In the genomic region with DNA sequence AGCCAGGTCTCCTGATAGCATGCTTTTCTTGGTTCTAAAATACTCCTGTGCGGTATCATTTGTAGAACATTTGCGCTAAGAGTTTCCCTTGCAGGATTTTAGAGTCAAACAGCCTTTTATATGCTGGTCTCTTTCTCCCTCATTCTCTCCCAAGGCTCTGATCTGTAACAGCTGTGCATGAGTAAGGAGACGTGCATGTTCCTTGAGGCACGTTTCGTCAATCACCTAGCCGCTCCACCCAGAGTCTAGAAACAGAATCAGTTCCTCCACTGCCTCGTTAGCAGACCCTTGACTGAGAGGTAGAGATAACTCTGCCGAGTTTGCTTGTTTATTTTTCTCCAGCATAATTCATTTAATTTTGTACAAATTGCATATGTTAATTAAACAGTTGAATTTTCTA, we compare ENCODE assay signal across 25 mouse cellular contexts.
DNase-seq lines count a peak whose midpoint lies in the region; ATAC-seq lines count a peak whose summit lies in the region.
"Had no signal": no experiment of that assay in that cellular context is flagged by ENCODE, and none has a peak within 500 bp of the region (broad histone marks: within the 10 kb centered on the region; RNA-seq: fewer than 3 reads in every experiment).

No protein-coding gene starts in this region.

- H3K36me3 ChIP-seq in embryonic facial prominence, embryonic 11.5 days (replicated peaks; ENCODE audit: control insufficient read depth, insufficient read depth, low read depth, low read length): no peaks in the 10 kb centered on the region
- H3K36me3 ChIP-seq in embryonic facial prominence, embryonic 10.5 days (replicated peaks): no peaks in the 10 kb centered on the region
- no peaks in the 10 kb centered on the region for H3K36me3 ChIP-seq in midbrain, embryonic 11.5 days (ENCODE audit: control insufficient read depth, insufficient read depth, low read length)
- no peaks in the 10 kb centered on the region for H3K36me3 ChIP-seq in midbrain, embryonic 16.5 days (ENCODE audit: control insufficient read depth, insufficient read depth, low read length)
- H3K36me3 ChIP-seq: heart, embryonic 13.5 days; lung, embryonic 15.5 days had no signal

- no peak overlapping the region for H3K27ac ChIP-seq in embryonic facial prominence, embryonic 11.5 days (replicated peaks; ENCODE audit: low read depth, low read length)
- no peak overlapping the region for H3K27ac ChIP-seq in embryonic facial prominence, embryonic 10.5 days (replicated peaks)
- no peak overlapping the region for H3K27ac ChIP-seq in midbrain, embryonic 11.5 days (ENCODE audit: low read depth, low read length)
- H3K27ac ChIP-seq in midbrain, embryonic 16.5 days (ENCODE audit: low read length): no peak overlapping the region
- H3K27ac ChIP-seq: heart, embryonic 13.5 days; lung, embryonic 15.5 days had no signal

- peak; percentile 21 for DNase-seq in embryonic facial prominence, embryonic 11.5 days (ENCODE audit: low spot score)
- DNase-seq in embryonic facial prominence, embryonic 10.5 days (ENCODE audit: low spot score): no peak
- DNase-seq in frontal cortex, postnatal 25 days (ENCODE audit: low spot score in 2 of 2): no peak
- DNase-seq in midbrain, embryonic 11.5 days (ENCODE audit: low spot score, missing footprints): peak; percentile 53
- DNase-seq in fibroblast of lung, adult 2 months (ENCODE audit: low read depth): peak; percentile 29
- DNase-seq: adrenal gland, adult 2 months; adrenal gland, postnatal 36 days; cerebellum, adult 8-10 months; cerebellum, postnatal 36 days; gastrocnemius, postnatal 10 days; heart, postnatal 10 days; kidney, adult 11 months; kidney, postnatal 14 days; spleen, adult 18-20 months; thymus, postnatal 14 days had no signal

- no peak for ATAC-seq in embryonic facial prominence, embryonic 11.5 days (replicated peaks; ENCODE audit: insufficient number of reproducible peaks, low FRiP score, low TSS enrichment, low read depth)
- peak; percentile 23; the same call in 1 of the 2 replicates for ATAC-seq in frontal cortex, adult (ENCODE audit: low TSS enrichment)
- no peak for ATAC-seq in midbrain, embryonic 11.5 days (ENCODE audit: low FRiP score)
- no peak for ATAC-seq in midbrain, embryonic 16.5 days
- no peak for ATAC-seq in erythroid progenitor cell, adult 5-6 weeks (replicated peaks; ENCODE audit: low FRiP score, poor library complexity, severe bottlenecking)
- ATAC-seq: activated CD4-positive, CD25-positive, alpha-beta regulatory T cell, adult 4 months; inflammation-experienced regulatory T-cells, adult 6 months had no signal

- H3K4me1 ChIP-seq in embryonic facial prominence, embryonic 11.5 days (ENCODE audit: control insufficient read depth, insufficient read depth, low read length): no peaks in the 10 kb centered on the region
- H3K4me1 ChIP-seq in embryonic facial prominence, embryonic 10.5 days: no peaks in the 10 kb centered on the region
- H3K4me1 ChIP-seq in midbrain, embryonic 11.5 days (ENCODE audit: control insufficient read depth, insufficient read depth, low read length): no peaks in the 10 kb centered on the region
- H3K4me1 ChIP-seq in midbrain, embryonic 16.5 days (ENCODE audit: control insufficient read depth, insufficient read depth, low read length): no peaks in the 10 kb centered on the region; the same call in 1 of the 2 replicates
- H3K4me1 ChIP-seq: heart, embryonic 13.5 days; lung, embryonic 15.5 days had no signal

- H3K4me2 ChIP-seq in embryonic facial prominence, embryonic 11.5 days (ENCODE audit: low read depth, low read length): no peak overlapping the region
- H3K4me2 ChIP-seq in midbrain, embryonic 11.5 days: no peak overlapping the region
- H3K4me2 ChIP-seq in midbrain, embryonic 16.5 days (ENCODE audit: low read length): no peak overlapping the region
- H3K4me2 ChIP-seq: heart, embryonic 13.5 days; liver, embryonic 11.5 days; lung, embryonic 15.5 days had no signal

- 63% methylated on average over 8 of the region's 8 CpGs for WGBS in embryonic facial prominence, embryonic 11.5 days
- WGBS in embryonic facial prominence, embryonic 10.5 days: 70% methylated on average over 8 of the region's 8 CpGs
- WGBS in midbrain, embryonic 11.5 days: 87% methylated on average over 8 of the region's 8 CpGs
- 65% methylated on average over 8 of the region's 8 CpGs for WGBS in midbrain, embryonic 16.5 days

- H3K9ac ChIP-seq in embryonic facial prominence, embryonic 11.5 days (replicated peaks; ENCODE audit: low read length): no peak overlapping the region
- H3K9ac ChIP-seq in midbrain, embryonic 11.5 days (ENCODE audit: low read length): no peak overlapping the region
- H3K9ac ChIP-seq in midbrain, embryonic 16.5 days (ENCODE audit: low read depth, low read length): no peak overlapping the region
- H3K9ac ChIP-seq: heart, embryonic 13.5 days; lung, embryonic 15.5 days had no signal

- H3K9me3 ChIP-seq in embryonic facial prominence, embryonic 11.5 days (replicated peaks; ENCODE audit: control insufficient read depth, low read length): no peaks in the 10 kb centered on the region
- H3K9me3 ChIP-seq in embryonic facial prominence, embryonic 10.5 days: no peaks in the 10 kb centered on the region
- no peaks in the 10 kb centered on the region for H3K9me3 ChIP-seq in midbrain, embryonic 11.5 days (ENCODE audit: control insufficient read depth, low read length)
- no peaks in the 10 kb centered on the region for H3K9me3 ChIP-seq in midbrain, embryonic 16.5 days (replicated peaks; ENCODE audit: control insufficient read depth, low read length, poor library complexity, severe bottlenecking)
- H3K9me3 ChIP-seq: heart, embryonic 13.5 days; lung, embryonic 15.5 days had no signal

- H3K4me3 ChIP-seq in embryonic facial prominence, embryonic 11.5 days (ENCODE audit: low read depth, low read length): no peak overlapping the region
- H3K4me3 ChIP-seq in embryonic facial prominence, embryonic 10.5 days: no peak overlapping the region
- no peak overlapping the region for H3K4me3 ChIP-seq in midbrain, embryonic 11.5 days (ENCODE audit: low read depth, low read length)
- no peak overlapping the region for H3K4me3 ChIP-seq in midbrain, embryonic 16.5 days (ENCODE audit: low read depth, low read length)
- H3K4me3 ChIP-seq: erythroblast, embryonic 14.5 days; heart, embryonic 13.5 days; lung, embryonic 15.5 days had no signal

- H3K27me3 ChIP-seq in embryonic facial prominence, embryonic 11.5 days (ENCODE audit: control insufficient read depth, insufficient read depth, low read length): no peaks in the 10 kb centered on the region
- H3K27me3 ChIP-seq in embryonic facial prominence, embryonic 10.5 days (replicated peaks; ENCODE audit: low read depth, poor library complexity, severe bottlenecking): no peaks in the 10 kb centered on the region
- H3K27me3 ChIP-seq in midbrain, embryonic 11.5 days (ENCODE audit: control insufficient read depth, insufficient read depth, low read length): no peaks in the 10 kb centered on the region
- no peaks in the 10 kb centered on the region for H3K27me3 ChIP-seq in midbrain, embryonic 16.5 days (ENCODE audit: control insufficient read depth, insufficient read depth, low read depth, low read length)
- H3K27me3 ChIP-seq: CH12.LX; heart, embryonic 13.5 days; lung, embryonic 15.5 days had no signal

Comparison
In these comparisons a context has a peak if more than half of its experiments do, and no peak if none do; other contexts are left out.
1. DNase-seq: peak in embryonic facial prominence, embryonic 11.5 days (single experiment), midbrain, embryonic 11.5 days (single experiment) and fibroblast of lung, adult 2 months (single experiment); none in embryonic facial prominence, embryonic 10.5 days (single experiment) and frontal cortex, postnatal 25 days (0 of 2).